Mouse (Mus musculus): ENCODE results near the gene AU018091. TPM values are rescaled to one million over a fixed set of nuclear protein-coding genes. Genes with fewer than 3 reads are reported as not detected.
"Not testable (repeated sequence)": the region's sequence is repeated elsewhere in the genome, so short reads cannot be mapped to it uniquely, and the experiment has no call there.

Gene AU018091
- polyA plus RNA-seq, 1 experiment from 2014 or later: 0.14 TPM

GRCm38 (mm10) chr7:3193049-3193632, 24.1 kb upstream of the AU018091 start:
- no peaks in the 10 kb centered on the region for H3K9me3 ChIP-seq (replicated peaks; ENCODE audit: control insufficient read depth, low read length)
- no peak overlapping the region for H3K4me2 ChIP-seq (ENCODE audit: low read depth, low read length)
- H3K9ac ChIP-seq (replicated peaks; ENCODE audit: low read length): no peak overlapping the region
- no peak overlapping the region for H3K27ac ChIP-seq (replicated peaks; ENCODE audit: low read depth, low read length)
- WGBS: 74% methylated on average over 4 of the region's 4 CpGs
- ATAC-seq (replicated peaks; ENCODE audit: insufficient number of reproducible peaks, low FRiP score, low TSS enrichment, low read depth): no peak
- no peaks in the 10 kb centered on the region for H3K36me3 ChIP-seq (replicated peaks; ENCODE audit: control insufficient read depth, insufficient read depth, low read depth, low read length)
- DNase-seq (ENCODE audit: low spot score): no peak
- no peak overlapping the region for H3K4me3 ChIP-seq (ENCODE audit: low read depth, low read length)
- H3K4me1 ChIP-seq (ENCODE audit: control insufficient read depth, insufficient read depth, low read length): no peaks in the 10 kb centered on the region
- no peaks in the 10 kb centered on the region for H3K27me3 ChIP-seq (ENCODE audit: control insufficient read depth, insufficient read depth, low read length)

- Histone ChIP-seq H3K9me3 (replicated peaks; ENCODE audit: control insufficient read depth, low read length) (no peaks in the 10 kb centered on the region), H3K27me3 (ENCODE audit: control insufficient read depth, insufficient read depth, low read length) (no peaks in the 10 kb centered on the region), H3K4me1 (ENCODE audit: control insufficient read depth, insufficient read depth, low read length) (no peaks in the 10 kb centered on the region), H3K27ac (replicated peaks; ENCODE audit: low read depth, low read length) (no peak overlapping the region), H3K4me2 (ENCODE audit: low read depth, low read length) (no peak overlapping the region), H3K4me3 (ENCODE audit: low read depth, low read length) (no peak overlapping the region), H3K9ac (replicated peaks; ENCODE audit: low read length) (no peak overlapping the region), H3K36me3 (replicated peaks; ENCODE audit: control insufficient read depth, insufficient read depth, low read depth, low read length) (no peaks in the 10 kb centered on the region)
- DNase-seq (ENCODE audit: low spot score) (no peak), ATAC-seq (replicated peaks; ENCODE audit: insufficient number of reproducible peaks, low FRiP score, low TSS enrichment, low read depth) (no peak)
- 86% methylated on average over 12 of the region's 12 CpGs for WGBS
Observed at GRCm38 (mm10) chr7:3191971-3192498, 23.0 kb upstream of the AU018091 start.

- H3K4me1 ChIP-seq (ENCODE audit: control insufficient read depth, insufficient read depth, low read length); H3K4me3 ChIP-seq (ENCODE audit: low read depth, low read length); ATAC-seq (replicated peaks; ENCODE audit: insufficient number of reproducible peaks, low FRiP score, low TSS enrichment, low read depth); DNase-seq (ENCODE audit: low spot score); H3K9me3 ChIP-seq (replicated peaks; ENCODE audit: control insufficient read depth, low read length); H3K4me2 ChIP-seq (ENCODE audit: low read depth, low read length); H3K27ac ChIP-seq (replicated peaks; ENCODE audit: low read depth, low read length); H3K27me3 ChIP-seq (ENCODE audit: control insufficient read depth, insufficient read depth, low read length); H3K36me3 ChIP-seq (replicated peaks; ENCODE audit: control insufficient read depth, insufficient read depth, low read depth, low read length); H3K9ac ChIP-seq (replicated peaks; ENCODE audit: low read length): not testable (repeated sequence)
- WGBS: 91% methylated on average over 2 of the region's 2 CpGs
Observed at GRCm38 (mm10) chr7:3186726-3187125, 17.7 kb upstream of the AU018091 start.

- Histone ChIP-seq H3K27me3 (ENCODE audit: control insufficient read depth, insufficient read depth, low read length) (no peaks in the 10 kb centered on the region), H3K4me2 (ENCODE audit: low read depth, low read length) (no peak overlapping the region), H3K27ac (replicated peaks; ENCODE audit: low read depth, low read length) (no peak overlapping the region), H3K4me1 (ENCODE audit: control insufficient read depth, insufficient read depth, low read length) (no peaks in the 10 kb centered on the region), H3K9ac (replicated peaks; ENCODE audit: low read length) (no peak overlapping the region), H3K4me3 (ENCODE audit: low read depth, low read length) (no peak overlapping the region), H3K36me3 (replicated peaks; ENCODE audit: control insufficient read depth, insufficient read depth, low read depth, low read length) (no peaks in the 10 kb centered on the region), H3K9me3 (replicated peaks; ENCODE audit: control insufficient read depth, low read length) (no peaks in the 10 kb centered on the region; the same call in 1 of the 2 replicates)
- WGBS: 71% methylated on average over 1 of the region's 1 CpGs
- DNase-seq (ENCODE audit: low spot score) (no peak), ATAC-seq (replicated peaks; ENCODE audit: insufficient number of reproducible peaks, low FRiP score, low TSS enrichment, low read depth) (no peak)
Observed at GRCm38 (mm10) chr7:3186136-3186535, 17.1 kb upstream of the AU018091 start.

- Histone ChIP-seq H3K27ac (replicated peaks; ENCODE audit: low read depth, low read length) (no peak overlapping the region), H3K4me3 (ENCODE audit: low read depth, low read length) (no peak overlapping the region), H3K9ac (replicated peaks; ENCODE audit: low read length) (no peak overlapping the region), H3K9me3 (replicated peaks; ENCODE audit: control insufficient read depth, low read length) (no peaks in the 10 kb centered on the region; the same call in 1 of the 2 replicates), H3K4me1 (ENCODE audit: control insufficient read depth, insufficient read depth, low read length) (no peaks in the 10 kb centered on the region), H3K36me3 (replicated peaks; ENCODE audit: control insufficient read depth, insufficient read depth, low read depth, low read length) (no peaks in the 10 kb centered on the region), H3K27me3 (ENCODE audit: control insufficient read depth, insufficient read depth, low read length) (no peaks in the 10 kb centered on the region), H3K4me2 (ENCODE audit: low read depth, low read length) (no peak overlapping the region)
- 44% methylated on average over 4 of the region's 4 CpGs for WGBS
- DNase-seq (ENCODE audit: low spot score) (peak; percentile 36), ATAC-seq (replicated peaks; ENCODE audit: insufficient number of reproducible peaks, low FRiP score, low TSS enrichment, low read depth) (no peak)
Observed at GRCm38 (mm10) chr7:3184394-3184793, 15.4 kb upstream of the AU018091 start.

- H3K27ac ChIP-seq (replicated peaks; ENCODE audit: low read depth, low read length); H3K9me3 ChIP-seq (replicated peaks; ENCODE audit: control insufficient read depth, low read length); H3K9ac ChIP-seq (replicated peaks; ENCODE audit: low read length); H3K4me2 ChIP-seq (ENCODE audit: low read depth, low read length); H3K27me3 ChIP-seq (ENCODE audit: control insufficient read depth, insufficient read depth, low read length); H3K4me1 ChIP-seq (ENCODE audit: control insufficient read depth, insufficient read depth, low read length); H3K4me3 ChIP-seq (ENCODE audit: low read depth, low read length); H3K36me3 ChIP-seq (replicated peaks; ENCODE audit: control insufficient read depth, insufficient read depth, low read depth, low read length); DNase-seq (ENCODE audit: low spot score); ATAC-seq (replicated peaks; ENCODE audit: insufficient number of reproducible peaks, low FRiP score, low TSS enrichment, low read depth): not testable (repeated sequence)
- 88% methylated on average over 20 of the region's 24 CpGs for WGBS
Observed at GRCm38 (mm10) chr7:3180958-3181357, 12.0 kb upstream of the AU018091 start.

GRCm38 (mm10) chr7:3168296-3168695, 707 bp downstream of the AU018091 start:
- Histone ChIP-seq H3K4me1 (ENCODE audit: control insufficient read depth, insufficient read depth, low read length) (no peaks in the 10 kb centered on the region), H3K36me3 (replicated peaks; ENCODE audit: control insufficient read depth, insufficient read depth, low read depth, low read length) (no peaks in the 10 kb centered on the region), H3K4me2 (ENCODE audit: low read depth, low read length) (no peak overlapping the region), H3K9me3 (replicated peaks; ENCODE audit: control insufficient read depth, low read length) (no peaks in the 10 kb centered on the region), H3K27me3 (ENCODE audit: control insufficient read depth, insufficient read depth, low read length) (no peaks in the 10 kb centered on the region), H3K9ac (replicated peaks; ENCODE audit: low read length) (no peak overlapping the region), H3K27ac (replicated peaks; ENCODE audit: low read depth, low read length) (no peak overlapping the region), H3K4me3 (ENCODE audit: low read depth, low read length) (no peak overlapping the region)
- ATAC-seq (replicated peaks; ENCODE audit: insufficient number of reproducible peaks, low FRiP score, low TSS enrichment, low read depth): no peak
- peak; percentile 1 for DNase-seq (ENCODE audit: low spot score)
- WGBS: 88% methylated on average over 1 of the region's 1 CpGs

- no peak for DNase-seq (ENCODE audit: low spot score)
- Histone ChIP-seq H3K4me1 (ENCODE audit: control insufficient read depth, insufficient read depth, low read length) (no peaks in the 10 kb centered on the region), H3K36me3 (replicated peaks; ENCODE audit: control insufficient read depth, insufficient read depth, low read depth, low read length) (no peaks in the 10 kb centered on the region), H3K27ac (replicated peaks; ENCODE audit: low read depth, low read length) (no peak overlapping the region), H3K9me3 (replicated peaks; ENCODE audit: control insufficient read depth, low read length) (no peaks in the 10 kb centered on the region), H3K9ac (replicated peaks; ENCODE audit: low read length) (no peak overlapping the region), H3K27me3 (ENCODE audit: control insufficient read depth, insufficient read depth, low read length) (no peaks in the 10 kb centered on the region), H3K4me2 (ENCODE audit: low read depth, low read length) (no peak overlapping the region), H3K4me3 (ENCODE audit: low read depth, low read length) (no peak overlapping the region)
- 86% methylated on average over 4 of the region's 4 CpGs for WGBS
- ATAC-seq (replicated peaks; ENCODE audit: insufficient number of reproducible peaks, low FRiP score, low TSS enrichment, low read depth): no peak
Observed at GRCm38 (mm10) chr7:3166270-3166669, 2.7 kb downstream of the AU018091 start.

Measured in embryonic facial prominence, embryonic 11.5 days (tissue).